Mouse (Mus musculus) fibroblast of lung, adult 2 months (primary cell): ENCODE results near the gene Osbpl3.

Experiments
- DNase-seq: peaks from one replicate; pipeline ENCODE4 v3.0.0-alpha.2; 2011; ENCODE audit warnings: low read depth

The Osbpl3 gene

GRCm38 (mm10) chr6:50331477-50331876 lies 124.5 kb downstream of the Osbpl3 start:
- no peak for DNase-seq

GRCm38 (mm10) chr6:50329380-50329779 lies 126.6 kb downstream of the Osbpl3 start:
- no peak for DNase-seq

- peak; percentile 45 for DNase-seq
Measured at GRCm38 (mm10) chr6:50328901-50329300, 127.1 kb downstream of the Osbpl3 start.

- DNase-seq, result no peak
Measured at GRCm38 (mm10) chr6:50326192-50326591, 129.8 kb downstream of the Osbpl3 start.

- no peak for DNase-seq
Measured at GRCm38 (mm10) chr6:50325485-50325884, 130.5 kb downstream of the Osbpl3 start.

- DNase-seq, result no peak
Measured at GRCm38 (mm10) chr6:50322631-50323030, 133.4 kb downstream of the Osbpl3 start.

- no peak for DNase-seq
Measured at GRCm38 (mm10) chr6:50321739-50322138, 134.3 kb downstream of the Osbpl3 start.

GRCm38 (mm10) chr6:50318590-50319172 lies 137.3 kb downstream of the Osbpl3 start:
- no peak for DNase-seq

GRCm38 (mm10) chr6:50318150-50318549 lies 137.9 kb downstream of the Osbpl3 start:
- no peak for DNase-seq

GRCm38 (mm10) chr6:50316795-50317505 lies 139.1 kb downstream of the Osbpl3 start:
- no peak for DNase-seq

- DNase-seq, result no peak
Measured at GRCm38 (mm10) chr6:50314406-50315071, 141.5 kb downstream of the Osbpl3 start.

- peak; percentile 37 for DNase-seq
Measured at GRCm38 (mm10) chr6:50312647-50313046, 143.4 kb downstream of the Osbpl3 start.

- no peak for DNase-seq
Measured at GRCm38 (mm10) chr6:50309019-50309418, 147.0 kb downstream of the Osbpl3 start.

GRCm38 (mm10) chr6:50306625-50307024 lies 149.4 kb downstream of the Osbpl3 start:
- no peak for DNase-seq

- DNase-seq, result no peak
Measured at GRCm38 (mm10) chr6:50304949-50305491, 151.0 kb downstream of the Osbpl3 start.

- no peak for DNase-seq
Measured at GRCm38 (mm10) chr6:50301121-50301520, 154.9 kb downstream of the Osbpl3 start.

GRCm38 (mm10) chr6:50300622-50301021 lies 155.4 kb downstream of the Osbpl3 start:
- no peak for DNase-seq

- no peak for DNase-seq
Measured at GRCm38 (mm10) chr6:50299071-50299470, 156.9 kb downstream of the Osbpl3 start.

- DNase-seq, result no peak
Measured at GRCm38 (mm10) chr6:50297671-50298070, 158.3 kb downstream of the Osbpl3 start.

GRCm38 (mm10) chr6:50295136-50295535 lies 160.9 kb downstream of the Osbpl3 start:
- DNase-seq, result no peak

GRCm38 (mm10) chr6:50294128-50294527 lies 161.9 kb downstream of the Osbpl3 start:
- peak; percentile 65 for DNase-seq

- no peak for DNase-seq
Measured at GRCm38 (mm10) chr6:50291650-50292049, 164.4 kb downstream of the Osbpl3 start.

GRCm38 (mm10) chr6:50286881-50287280 lies 169.1 kb downstream of the Osbpl3 start:
- DNase-seq, result no peak
